Mouse (Mus musculus): ENCODE data around the gene Grxcr1. TPM values are rescaled to one million over a fixed set of nuclear protein-coding genes. Genes with fewer than 3 reads are reported as not detected.

The Grxcr1 gene
- total and polyA plus RNA-seq, 3 experiments: not detected

- no peak for DNase-seq
These were observed 55.5 kb downstream of the Grxcr1 start for GRCm38 (mm10) chr5:68087174-68087573.

DNA sequence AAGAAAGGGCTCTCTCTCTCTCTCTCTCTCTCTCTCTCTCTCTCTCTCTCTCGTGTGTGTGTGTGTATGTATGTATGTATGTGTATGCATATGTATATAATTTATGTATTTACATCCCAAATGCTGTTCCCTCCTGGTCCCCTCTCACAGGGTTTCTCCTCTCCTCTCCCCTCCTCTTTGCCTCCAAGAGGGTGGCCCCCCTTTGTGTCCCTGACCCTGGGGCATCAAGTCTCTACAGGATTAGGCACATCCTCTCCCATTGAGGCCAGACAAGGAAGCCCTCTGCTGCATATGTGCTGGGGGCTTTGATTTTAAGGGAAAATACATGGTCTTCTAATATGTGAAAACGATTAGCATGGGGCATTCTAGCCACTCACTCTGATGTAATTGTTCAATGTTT lies 61.5 kb downstream of the Grxcr1 start:
- DNase-seq: no peak

- no peak for DNase-seq
These were observed 66.3 kb downstream of the Grxcr1 start for GRCm38 (mm10) chr5:68097665-68098624.

DNA sequence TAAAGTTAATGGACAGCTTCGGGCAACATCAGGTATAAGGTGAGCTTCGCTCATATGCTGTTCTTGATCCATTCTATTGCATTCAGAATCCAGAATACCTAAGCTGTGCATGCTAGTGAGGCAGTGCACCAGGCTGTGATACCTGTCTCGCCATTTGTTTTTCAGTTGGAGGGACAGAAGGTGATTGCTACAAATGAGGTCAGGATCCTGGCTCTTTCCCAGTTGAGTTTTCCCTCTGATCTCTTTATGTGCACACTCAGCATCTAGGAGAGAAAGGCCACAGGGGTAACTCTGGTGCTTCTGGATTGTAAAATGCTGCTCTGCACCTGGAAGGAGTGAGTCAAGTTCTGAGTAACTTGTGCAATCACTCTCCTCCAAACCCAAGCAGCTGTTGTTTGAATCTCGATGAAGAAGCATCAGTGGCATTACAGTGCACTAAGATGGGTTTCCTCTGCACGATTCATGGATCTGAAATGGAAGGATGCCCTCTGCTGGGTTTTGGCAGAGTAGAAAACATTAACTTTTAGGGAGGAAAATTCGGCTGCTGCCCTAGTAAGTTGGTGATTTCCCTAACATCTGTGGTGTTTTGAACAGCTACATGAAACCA lies 80.9 kb downstream of the Grxcr1 start:
- no peak for DNase-seq

DNA sequence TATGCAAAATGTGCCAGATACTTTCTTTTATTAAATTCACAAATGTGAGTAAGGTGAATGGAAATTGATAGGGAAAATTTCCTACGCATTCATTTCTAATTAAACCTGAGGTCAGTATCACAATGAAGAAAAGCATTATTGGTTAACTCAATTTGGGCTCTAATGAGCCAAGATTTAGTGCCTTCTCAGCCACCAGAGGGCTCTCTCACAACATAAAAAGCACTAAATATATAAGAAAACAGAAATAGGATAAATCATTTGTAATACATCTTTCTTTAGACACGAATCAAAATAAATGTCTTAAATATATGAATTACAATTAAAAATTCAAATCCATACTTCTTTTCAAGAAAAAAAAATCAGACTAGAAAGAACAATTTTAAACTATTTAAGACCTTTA lies 89.2 kb downstream of the Grxcr1 start:
- no peak for DNase-seq

GRCm38 (mm10) chr5:68122883-68123282 lies 91.2 kb downstream of the Grxcr1 start:
- no peak for DNase-seq

DNA sequence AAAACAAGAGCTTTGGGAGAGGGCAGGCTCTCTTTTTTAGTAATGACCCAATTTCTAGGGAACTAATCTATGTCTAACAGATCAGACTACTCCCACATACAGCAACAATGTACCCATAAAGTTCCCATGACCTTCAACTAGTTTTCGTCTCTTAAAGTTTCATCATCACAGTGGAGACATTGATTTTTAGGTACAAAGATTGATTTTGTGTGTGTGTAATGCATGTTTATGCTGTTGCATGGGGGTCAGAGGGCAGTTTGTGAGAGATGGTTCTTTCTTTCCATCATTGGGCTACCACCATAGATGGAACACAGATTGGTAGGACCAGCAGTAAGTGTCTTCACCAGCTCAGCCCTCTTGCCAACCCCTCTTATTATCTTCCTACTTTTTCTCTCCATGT lies 93.8 kb downstream of the Grxcr1 start:
- no peak for DNase-seq

DNA sequence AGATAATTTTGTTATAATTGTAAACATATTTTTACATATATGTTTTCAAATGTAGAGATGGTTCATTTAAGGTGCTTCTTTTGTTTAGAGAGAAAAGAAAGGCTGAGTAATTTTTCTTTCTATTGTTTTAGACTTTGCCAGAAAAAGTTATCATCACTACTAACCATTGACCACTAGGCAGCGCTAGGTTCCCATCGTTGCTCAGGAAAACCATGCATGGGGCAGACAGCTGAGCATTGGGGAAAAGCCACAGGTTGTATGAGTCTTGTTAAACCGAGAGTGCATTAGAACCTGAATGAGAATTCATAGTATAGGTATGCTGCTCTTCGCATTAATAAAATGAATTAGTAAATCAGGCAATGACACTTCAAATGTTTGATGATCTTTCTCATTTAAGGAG lies 96.8 kb downstream of the Grxcr1 start:
- DNase-seq: no peak

DNA sequence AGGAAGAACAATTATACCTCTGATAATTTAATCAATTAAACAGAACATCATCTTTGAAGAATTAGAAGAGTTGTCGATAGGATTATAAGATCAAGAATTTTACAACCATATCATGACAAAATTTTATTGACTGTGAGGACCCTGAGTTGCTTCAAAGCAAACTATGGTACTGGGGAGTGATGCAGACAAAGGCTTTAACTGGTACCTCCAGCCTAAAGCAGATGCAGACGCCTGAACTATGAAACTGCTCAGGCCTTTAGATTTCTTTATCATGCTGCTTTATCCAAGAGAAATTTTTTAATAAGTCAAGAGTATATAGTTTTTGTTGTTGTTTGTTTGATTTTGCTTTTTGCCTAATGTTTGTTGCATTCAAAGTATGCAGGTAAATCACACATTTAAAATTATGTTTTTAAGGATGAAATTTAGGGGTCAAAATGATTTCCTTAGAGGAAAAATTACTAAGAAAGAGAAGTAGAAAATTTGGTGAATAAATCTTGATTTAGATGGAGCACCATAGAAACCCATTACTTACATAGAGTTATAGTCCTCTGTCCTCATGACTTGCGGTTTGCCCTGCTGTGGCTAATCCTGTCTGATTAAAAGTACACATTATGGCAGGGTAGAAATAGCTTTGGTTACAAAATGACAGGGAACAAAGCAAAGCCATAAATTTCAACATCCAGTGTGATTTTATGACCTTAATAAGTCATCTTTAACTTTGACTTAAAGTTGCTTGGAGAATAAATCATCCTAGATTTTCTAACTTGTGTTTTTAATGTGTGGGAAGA lies 97.4 kb downstream of the Grxcr1 start:
- no peak for DNase-seq

- DNase-seq: no peak
These were observed 115.2 kb downstream of the Grxcr1 start for GRCm38 (mm10) chr5:68146818-68147217.

DNA sequence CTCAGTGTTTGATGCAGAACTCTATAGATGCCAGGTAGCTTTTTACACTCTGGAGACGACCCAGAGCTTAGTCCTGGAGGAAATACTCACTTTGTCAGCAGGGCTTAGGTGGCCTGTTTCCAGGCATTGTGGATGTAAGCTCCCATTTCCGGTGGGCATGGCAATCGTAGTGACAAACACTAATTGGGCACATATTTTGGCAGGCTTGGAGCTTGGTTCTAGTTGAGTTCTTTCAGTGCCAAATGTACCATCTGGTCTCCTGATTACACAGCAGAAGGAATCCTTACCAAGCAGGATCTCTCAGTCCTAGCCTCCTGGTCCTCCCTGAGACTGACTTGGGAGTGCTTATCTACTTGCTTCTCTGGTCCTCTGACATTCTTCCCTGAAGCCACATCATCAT lies 118.3 kb downstream of the Grxcr1 start:
- DNase-seq: no peak

GRCm38 (mm10) chr5:68150347-68151043 lies 118.9 kb downstream of the Grxcr1 start:
- no peak for DNase-seq

- no peak for DNase-seq
These were observed 130.9 kb downstream of the Grxcr1 start for GRCm38 (mm10) chr5:68162503-68162902.

GRCm38 (mm10) chr5:68165954-68166353 lies 134.3 kb downstream of the Grxcr1 start:
- DNase-seq: no peak

Other genes starting within 250 kb of the Grxcr1 start
- 10 to 100 TPM; 17.0 to 23.5 TPM for gene Atp8a1, start 184.4 kb upstream of the Grxcr1 start, total RNA-seq (2021)
- gene Atp8a1, start 184.4 kb upstream of the Grxcr1 start, polyA plus RNA-seq (2012; rRNA removed): 77.8 and 92.0 TPM in 2 replicates
- not detected for gene Gm5108, start 90.2 kb upstream of the Grxcr1 start, total RNA-seq (2021)
- not detected in 2 replicates for gene Gm5108, start 90.2 kb upstream of the Grxcr1 start, polyA plus RNA-seq (2012; rRNA removed)
- gene Gm21905, start 85.4 kb upstream of the Grxcr1 start, total RNA-seq (2021): not detected
- not detected in 2 replicates for gene Gm21905, start 85.4 kb upstream of the Grxcr1 start, polyA plus RNA-seq (2012; rRNA removed)